Mouse (Mus musculus) spleen, postnatal 36 days (tissue): ENCODE data around the gene Phf1.
A peak's percentile ranks its signal among the peaks of the same experiment; 100 is the strongest.

ENCODE experiments used
- DNase-seq, 2 experiments: peaks; one replicate each; pipeline ENCODE4 v3.0.0; 2022; ENCODE audit warnings: low spot score in 2 of 2, mixed read lengths in 1 of 2

Phf1 gene

GRCm38 (mm10) chr17:26933885-26934827, 1.3 kb downstream of the Phf1 start:
- no peak for DNase-seq

- DNase-seq: no peak
Measured at GRCm38 (mm10) chr17:26935027-26935426, 2.2 kb downstream of the Phf1 start.

- no peak for DNase-seq
Measured at GRCm38 (mm10) chr17:26936453-26936852, 3.6 kb downstream of the Phf1 start.

GRCm38 (mm10) chr17:26936921-26937695, 4.3 kb downstream of the Phf1 start:
- no peak for DNase-seq

GRCm38 (mm10) chr17:26937883-26938695, 5.2 kb downstream of the Phf1 start:
- no peak for DNase-seq

GRCm38 (mm10) chr17:26938731-26939130, 5.9 kb downstream of the Phf1 start:
- DNase-seq: no peak

- peak; percentile 100 for DNase-seq
Measured at GRCm38 (mm10) chr17:26939178-26939972, 6.5 kb downstream of the Phf1 start, which contains the start of gene Cuta. TSS of gene Cuta (minus strand) at chr17:26939569.

- no peak for DNase-seq
Measured at GRCm38 (mm10) chr17:26939973-26940300, 7.1 kb downstream of the Phf1 start.

GRCm38 (mm10) chr17:26941031-26941789, 8.4 kb downstream of the Phf1 start, which contains the start of gene Syngap1:
TSS of gene Syngap1 (plus strand) at chr17:26941253.
- DNase-seq: no peak

- no peak for DNase-seq
Measured at GRCm38 (mm10) chr17:26941841-26942570, 9.2 kb downstream of the Phf1 start.

- DNase-seq: no peak
Measured at GRCm38 (mm10) chr17:26945824-26946495, 13.1 kb downstream of the Phf1 start.

GRCm38 (mm10) chr17:26946567-26946966, 13.7 kb downstream of the Phf1 start:
- DNase-seq: peak; percentile 46

- no peak for DNase-seq
Measured at GRCm38 (mm10) chr17:26947231-26948100, 14.6 kb downstream of the Phf1 start.

GRCm38 (mm10) chr17:26948316-26949050, 15.6 kb downstream of the Phf1 start:
- no peak for DNase-seq

- DNase-seq: no peak
Measured at GRCm38 (mm10) chr17:26949051-26949577, 16.3 kb downstream of the Phf1 start.

- no peak for DNase-seq
Measured at GRCm38 (mm10) chr17:26949866-26950265, 17.0 kb downstream of the Phf1 start.
